Mouse (Mus musculus): ENCODE measurements around the gene Klhl2. TPM values are rescaled to one million over a fixed set of nuclear protein-coding genes. Genes with fewer than 3 reads are reported as not detected.

Klhl2 gene
- polyA plus RNA-seq (2014; fragmentation: Nextera tagmentation; extraction: Ambion mirVana) = 33.8 and 44.8 TPM in 2 replicates

DNA sequence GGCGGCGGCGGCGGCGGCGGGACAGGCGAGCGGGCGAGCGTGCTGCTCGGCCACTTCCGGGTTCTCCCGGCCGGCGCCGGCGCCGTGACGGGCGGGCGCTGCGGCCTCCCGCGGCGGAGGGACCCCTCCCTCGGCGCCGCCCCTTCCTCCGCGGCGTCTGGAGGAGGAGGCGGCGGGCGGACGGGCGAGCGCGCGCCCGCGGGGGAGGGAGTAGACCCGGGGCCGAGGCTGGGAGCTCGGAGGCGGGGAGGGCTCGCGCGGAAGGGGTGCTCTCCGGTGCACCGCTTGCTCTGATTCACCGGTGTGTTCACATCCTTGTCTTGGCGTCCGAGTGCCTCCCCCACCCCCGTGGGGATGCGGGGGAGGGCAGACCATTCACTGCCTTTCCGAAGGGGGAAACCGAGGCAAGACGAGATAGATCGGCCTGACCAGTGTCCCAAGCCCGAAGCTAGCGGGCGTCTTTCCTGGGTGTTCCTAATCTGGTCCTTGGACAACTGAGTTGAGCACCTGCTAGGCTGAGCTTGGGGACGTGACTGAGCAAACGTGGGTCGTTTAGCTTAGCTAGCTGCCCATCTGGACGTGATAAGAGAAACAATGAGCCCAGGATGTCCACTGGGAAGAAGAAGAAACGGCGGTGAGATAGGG lies at the start of gene Klhl2:
TSS of gene Klhl2 (minus strand) at position 121 of the 645 bp plus-strand sequence.
- Histone ChIP-seq H3K4me2 (replicated peaks) (peak within 1 kb of the TSS; percentile 85), H3K4me3 (replicated peaks; ENCODE audit: low read length) (peak within 1 kb of the TSS; percentile 97), H3K27me3 (ENCODE audit: control insufficient read depth, insufficient read depth, low read length) (no peaks in the 10 kb centered on the region), H3K36me3 (replicated peaks; ENCODE audit: control insufficient read depth, insufficient read depth) (no peaks in the 10 kb centered on the region), H3K9me3 (ENCODE audit: control insufficient read depth, low read length) (no peaks in the 10 kb centered on the region), H3K27ac (peak within 1 kb of the TSS; percentile 95), H3K9ac (peak within 1 kb of the TSS; percentile 93), H3K4me1 (replicated peaks; ENCODE audit: control insufficient read depth, insufficient read depth, low read length) (peaks cover 20% of the 10 kb centered on the region)
- 0% methylated on average over 31 of the region's 68 CpGs for WGBS
- DNase-seq (ENCODE audit: low spot score) (peak; percentile 83), ATAC-seq (ENCODE audit: low FRiP score) (peak; percentile 87)

DNA sequence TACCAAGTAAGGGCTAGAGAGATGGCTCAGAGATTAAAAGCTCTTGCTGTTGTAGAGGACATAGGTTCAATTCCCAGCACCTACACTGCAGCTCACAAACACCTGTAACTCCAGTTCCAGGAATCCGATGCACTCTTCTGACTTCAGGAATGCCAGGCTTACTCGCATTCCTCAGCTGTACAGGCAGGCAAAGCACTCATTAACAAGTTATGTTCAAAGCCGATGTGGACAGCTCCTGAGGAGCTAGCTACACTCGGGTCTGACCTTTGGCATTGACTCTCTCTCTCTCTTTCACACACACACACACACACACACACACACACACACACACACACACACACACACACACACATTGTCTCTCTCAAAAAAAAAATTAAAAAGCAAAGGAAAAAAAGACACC lies 48.9 kb upstream of the Klhl2 start:
- no peaks in the 10 kb centered on the region for H3K27me3 ChIP-seq (ENCODE audit: control insufficient read depth, insufficient read depth, low read length)
- no peak overlapping the region for H3K4me2 ChIP-seq (replicated peaks)
- 38% methylated on average over 4 of the region's 4 CpGs for WGBS
- ATAC-seq (ENCODE audit: low FRiP score) (no peak), DNase-seq (ENCODE audit: low spot score) (no peak)
- no peaks in the 10 kb centered on the region for H3K9me3 ChIP-seq (ENCODE audit: control insufficient read depth, low read length)
- no peaks in the 10 kb centered on the region for H3K4me1 ChIP-seq (replicated peaks; ENCODE audit: control insufficient read depth, insufficient read depth, low read length)
- no peak overlapping the region for H3K9ac ChIP-seq
- no peak overlapping the region for H3K4me3 ChIP-seq (replicated peaks; ENCODE audit: low read length)
- no peaks in the 10 kb centered on the region for H3K36me3 ChIP-seq (replicated peaks; ENCODE audit: control insufficient read depth, insufficient read depth)
- H3K27ac ChIP-seq = no peak overlapping the region

DNA sequence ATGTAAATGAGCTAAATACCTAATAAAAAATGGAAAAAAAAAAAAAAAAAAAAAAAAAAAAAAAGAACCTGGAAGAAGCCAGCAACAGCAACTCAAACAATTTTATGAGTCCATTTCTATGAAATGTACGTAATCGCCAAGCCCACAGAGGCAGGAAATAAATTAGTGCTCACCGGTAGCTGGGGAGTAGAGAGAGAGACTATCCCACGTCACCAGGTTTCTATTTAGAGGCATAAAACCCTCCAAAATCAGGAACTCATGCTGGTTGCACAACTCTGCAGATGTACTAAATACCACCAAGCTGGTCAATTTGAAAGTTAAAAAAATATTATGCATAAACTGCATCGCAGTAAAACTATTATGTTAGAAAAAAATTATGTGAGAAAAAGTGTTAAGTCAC lies 46.9 kb upstream of the Klhl2 start:
- Histone ChIP-seq H3K4me2 (replicated peaks) (no peak overlapping the region), H3K4me1 (replicated peaks; ENCODE audit: control insufficient read depth, insufficient read depth, low read length) (no peaks in the 10 kb centered on the region), H3K9ac (no peak overlapping the region), H3K9me3 (ENCODE audit: control insufficient read depth, low read length) (no peaks in the 10 kb centered on the region), H3K27me3 (ENCODE audit: control insufficient read depth, insufficient read depth, low read length) (no peaks in the 10 kb centered on the region), H3K4me3 (replicated peaks; ENCODE audit: low read length) (no peak overlapping the region), H3K36me3 (replicated peaks; ENCODE audit: control insufficient read depth, insufficient read depth) (no peaks in the 10 kb centered on the region), H3K27ac (no peak overlapping the region)
- no peak for ATAC-seq (ENCODE audit: low FRiP score)
- WGBS = 89% methylated on average over 5 of the region's 5 CpGs
- DNase-seq (ENCODE audit: low spot score) = no peak

DNA sequence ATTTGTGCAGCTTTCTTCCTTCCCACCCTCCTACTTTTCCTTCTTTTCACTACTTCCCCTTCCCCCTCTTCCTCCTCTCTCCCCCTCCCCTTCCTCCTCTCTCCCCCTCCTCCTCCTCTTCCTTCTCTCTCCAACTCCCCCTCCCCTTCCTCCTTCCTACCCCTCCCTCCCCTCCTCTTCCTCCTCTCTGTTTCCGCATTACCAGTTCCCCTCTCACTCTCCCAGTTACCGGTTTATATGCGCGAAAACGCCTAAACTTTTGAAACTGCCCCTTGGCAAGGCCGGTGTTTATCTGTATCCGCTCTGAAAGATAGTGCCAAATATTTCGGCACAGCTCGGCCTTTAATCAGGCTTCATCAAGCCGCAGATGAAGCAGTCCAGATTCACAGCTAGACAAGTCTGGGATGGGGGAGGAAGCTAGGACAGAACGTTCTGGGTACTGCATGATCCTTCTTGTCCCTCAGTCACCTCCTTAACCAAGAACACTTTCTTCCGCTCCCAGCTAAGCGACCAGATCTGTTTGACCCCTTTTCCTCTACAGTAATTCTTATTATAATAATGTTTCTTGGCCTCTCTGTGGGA lies 30.9 kb upstream of the Klhl2 start:
- H3K4me2 ChIP-seq (replicated peaks) = no peak overlapping the region
- H3K27me3 ChIP-seq (ENCODE audit: control insufficient read depth, insufficient read depth, low read length) = no peaks in the 10 kb centered on the region

DNA sequence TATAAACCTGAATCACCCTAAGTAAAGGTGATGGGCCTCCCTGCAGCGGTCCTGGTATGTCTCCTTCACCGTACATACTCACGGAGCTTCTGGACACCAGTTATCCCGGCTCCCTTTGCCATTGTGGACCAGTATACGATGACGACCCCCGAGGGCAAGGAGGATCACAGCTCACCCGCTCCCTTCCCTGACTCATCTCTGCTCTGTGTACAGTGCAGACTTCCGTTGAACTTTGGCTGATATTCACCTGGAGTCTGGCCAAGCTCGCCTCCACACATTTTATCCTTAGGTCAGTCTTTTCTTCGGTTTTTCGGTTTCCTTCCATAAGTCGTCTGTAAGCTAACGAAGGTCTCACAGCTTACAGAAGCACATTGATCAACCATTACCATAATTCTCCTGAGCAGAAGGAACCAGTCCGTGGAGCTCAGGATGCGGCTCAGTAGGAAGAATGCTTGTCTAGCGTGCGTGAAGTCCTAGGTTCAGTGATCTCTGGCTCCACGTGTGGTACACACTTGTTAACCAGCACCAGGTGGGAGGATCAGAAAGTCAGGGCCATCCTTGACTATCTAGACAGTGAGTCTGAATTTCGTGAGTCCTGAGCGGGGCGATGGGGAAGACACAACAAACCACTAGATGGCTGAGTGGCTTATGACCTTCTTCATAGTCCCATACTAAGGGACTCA lies 28.0 kb upstream of the Klhl2 start:
- no peak overlapping the region for H3K27ac ChIP-seq

More for the DNA sequence above, 30.9 kb upstream of the Klhl2 start:
- H3K4me1 ChIP-seq (replicated peaks; ENCODE audit: control insufficient read depth, insufficient read depth, low read length) = no peaks in the 10 kb centered on the region
- no peak for ATAC-seq (ENCODE audit: low FRiP score)
- H3K4me3 ChIP-seq (replicated peaks; ENCODE audit: low read length) = no peak overlapping the region
- H3K9ac ChIP-seq = no peak overlapping the region
- no peak overlapping the region for H3K27ac ChIP-seq
- DNase-seq (ENCODE audit: low spot score) = no peak
- 50% methylated on average over 13 of the region's 13 CpGs for WGBS
- no peaks in the 10 kb centered on the region for H3K36me3 ChIP-seq (replicated peaks; ENCODE audit: control insufficient read depth, insufficient read depth)
- no peaks in the 10 kb centered on the region for H3K9me3 ChIP-seq (ENCODE audit: control insufficient read depth, low read length)

DNA sequence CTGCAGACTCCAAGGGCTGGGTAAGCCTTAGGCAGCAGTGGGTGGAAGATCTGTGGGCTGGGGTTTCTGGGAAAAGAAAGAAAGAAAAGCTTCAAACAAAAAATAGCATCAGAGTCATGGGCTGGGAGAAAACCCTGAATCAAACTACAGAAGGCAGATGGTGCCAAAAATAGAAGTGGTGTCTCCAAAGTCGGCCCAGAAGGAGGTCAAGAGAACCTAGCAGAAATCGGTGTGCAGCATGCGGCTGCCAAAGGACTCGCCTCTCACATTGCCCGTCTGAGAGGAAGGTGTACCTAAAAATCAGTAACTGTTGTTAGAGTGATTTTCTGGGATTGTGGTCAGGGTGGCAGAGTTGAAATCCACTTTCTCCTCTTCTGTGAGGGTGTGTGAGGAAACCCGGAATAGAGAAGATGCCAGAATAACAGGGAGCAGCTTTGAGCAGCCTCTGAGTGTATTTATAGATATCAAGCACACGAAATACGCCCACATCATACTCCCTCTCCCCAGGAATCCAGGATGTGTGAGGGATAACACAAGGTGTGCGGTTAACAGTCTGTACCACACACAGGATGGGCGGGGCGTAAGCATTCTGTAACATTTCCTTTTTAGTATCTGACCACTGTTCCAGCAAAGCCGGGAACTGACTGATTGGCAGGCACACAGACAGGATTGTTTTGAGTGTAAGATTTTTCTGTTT lies 21.8 kb upstream of the Klhl2 start:
- Histone ChIP-seq H3K4me1 (replicated peaks; ENCODE audit: control insufficient read depth, insufficient read depth, low read length) (no peaks in the 10 kb centered on the region), H3K9ac (no peak overlapping the region), H3K36me3 (replicated peaks; ENCODE audit: control insufficient read depth, insufficient read depth) (no peaks in the 10 kb centered on the region), H3K27me3 (ENCODE audit: control insufficient read depth, insufficient read depth, low read length) (no peaks in the 10 kb centered on the region), H3K4me2 (replicated peaks) (no peak overlapping the region), H3K27ac (no peak overlapping the region), H3K9me3 (ENCODE audit: control insufficient read depth, low read length) (no peaks in the 10 kb centered on the region), H3K4me3 (replicated peaks; ENCODE audit: low read length) (no peak overlapping the region)
- DNase-seq (ENCODE audit: low spot score) (no peak), ATAC-seq (ENCODE audit: low FRiP score) (no peak)
- WGBS = 90% methylated on average over 12 of the region's 12 CpGs

More for the DNA sequence above, 28.0 kb upstream of the Klhl2 start:
- DNase-seq (ENCODE audit: low spot score) (no peak), ATAC-seq (ENCODE audit: low FRiP score) (no peak)
- Histone ChIP-seq H3K27me3 (ENCODE audit: control insufficient read depth, insufficient read depth, low read length) (no peaks in the 10 kb centered on the region), H3K9me3 (ENCODE audit: control insufficient read depth, low read length) (no peaks in the 10 kb centered on the region), H3K4me3 (replicated peaks; ENCODE audit: low read length) (no peak overlapping the region), H3K4me2 (replicated peaks) (no peak overlapping the region), H3K36me3 (replicated peaks; ENCODE audit: control insufficient read depth, insufficient read depth) (no peaks in the 10 kb centered on the region), H3K9ac (no peak overlapping the region), H3K4me1 (replicated peaks; ENCODE audit: control insufficient read depth, insufficient read depth, low read length) (no peaks in the 10 kb centered on the region)
- 93% methylated on average over 22 of the region's 22 CpGs for WGBS

DNA sequence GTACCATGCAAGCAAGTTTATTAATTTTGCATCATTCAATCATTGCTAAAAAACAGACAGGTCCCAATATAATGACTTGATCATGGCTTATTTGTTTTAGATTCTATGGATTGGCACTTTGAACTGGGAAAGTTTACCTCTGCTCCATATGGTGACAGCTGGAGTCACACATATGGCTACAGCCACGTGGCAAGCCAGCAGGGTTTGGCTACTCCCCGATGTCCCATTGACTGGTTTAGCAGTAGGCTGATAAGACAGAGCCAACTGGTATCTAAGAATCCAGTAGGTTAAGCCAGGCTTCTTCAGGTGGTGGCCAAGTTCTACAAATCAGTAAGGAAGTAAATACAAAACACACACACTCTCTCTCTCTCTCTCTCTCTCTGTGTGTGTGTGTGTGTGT lies 20.4 kb upstream of the Klhl2 start:
- Histone ChIP-seq H3K4me2 (replicated peaks) (no peak overlapping the region), H3K4me1 (replicated peaks; ENCODE audit: control insufficient read depth, insufficient read depth, low read length) (no peaks in the 10 kb centered on the region), H3K27me3 (ENCODE audit: control insufficient read depth, insufficient read depth, low read length) (no peaks in the 10 kb centered on the region), H3K9ac (no peak overlapping the region), H3K36me3 (replicated peaks; ENCODE audit: control insufficient read depth, insufficient read depth) (no peaks in the 10 kb centered on the region), H3K9me3 (ENCODE audit: control insufficient read depth, low read length) (no peaks in the 10 kb centered on the region), H3K4me3 (replicated peaks; ENCODE audit: low read length) (no peak overlapping the region), H3K27ac (no peak overlapping the region)
- ATAC-seq (ENCODE audit: low FRiP score) (no peak), DNase-seq (ENCODE audit: low spot score) (no peak)
- 74% methylated on average over 2 of the region's 2 CpGs for WGBS

DNA sequence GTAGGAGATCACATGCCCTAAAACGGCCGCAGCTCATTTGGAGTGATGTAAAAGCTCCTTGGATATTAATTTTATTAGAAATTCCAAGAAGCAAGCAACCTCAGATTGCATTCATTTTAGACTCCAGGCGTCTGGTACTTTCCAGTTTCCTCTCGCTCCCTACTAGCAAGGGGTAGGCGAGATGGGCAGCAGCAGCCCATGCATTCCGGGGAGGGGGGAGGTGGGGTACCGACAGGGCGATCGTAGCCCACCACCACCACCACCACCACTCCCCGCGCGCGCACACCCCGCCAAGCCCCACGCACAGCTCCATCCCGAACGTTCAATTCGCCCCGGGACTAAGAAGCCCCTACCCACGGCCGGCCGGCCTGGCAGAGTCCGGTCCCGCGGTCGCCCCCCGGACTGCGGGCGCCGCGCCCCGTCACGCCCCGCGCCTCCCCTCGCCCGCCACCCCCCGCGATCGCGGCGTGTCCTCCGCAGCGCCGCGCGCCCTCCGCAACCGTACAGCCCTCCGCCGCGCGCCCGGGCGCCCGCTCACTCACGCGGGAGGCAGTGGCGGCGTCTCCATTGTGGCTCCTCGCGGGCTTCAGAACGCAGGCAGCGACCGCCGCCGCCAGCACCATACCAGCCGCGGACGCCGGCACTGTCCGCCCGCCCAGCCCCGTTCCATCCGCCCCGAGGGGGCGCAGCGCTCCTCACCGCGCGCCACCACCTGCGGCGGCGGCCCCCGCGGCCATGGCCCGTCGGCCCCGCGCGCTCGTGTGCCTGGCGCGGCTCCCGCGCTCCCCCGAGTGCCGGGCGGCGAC lies 523 bp downstream of the Klhl2 start:
- peak overlapping the region; percentile 95 for H3K27ac ChIP-seq
- H3K9me3 ChIP-seq (ENCODE audit: control insufficient read depth, low read length) = no peaks in the 10 kb centered on the region
- WGBS = under 1% methylated on average over 73 of the region's 100 CpGs
- H3K4me3 ChIP-seq (replicated peaks; ENCODE audit: low read length) = peak overlapping the region; percentile 97
- H3K4me2 ChIP-seq (replicated peaks) = peak overlapping the region; percentile 85
- H3K9ac ChIP-seq = peak overlapping the region; percentile 93
- no peaks in the 10 kb centered on the region for H3K36me3 ChIP-seq (replicated peaks; ENCODE audit: control insufficient read depth, insufficient read depth)
- ATAC-seq (ENCODE audit: low FRiP score) (peak; percentile 85), DNase-seq (ENCODE audit: low spot score) (peak; percentile 25)
- no peaks in the 10 kb centered on the region for H3K27me3 ChIP-seq (ENCODE audit: control insufficient read depth, insufficient read depth, low read length)
- peaks cover 21% of the 10 kb centered on the region for H3K4me1 ChIP-seq (replicated peaks; ENCODE audit: control insufficient read depth, insufficient read depth, low read length)

All from hindbrain, embryonic 14.5 days (tissue).